Mouse (Mus musculus) frontal cortex, adult (tissue): Measurements from ENCODE around the gene 1700028P14Rik.

Source experiments
- ATAC-seq: cut with Nextera tagmentation; 2 replicates; pipeline ENCODE4 v1.9.2; 2017; ENCODE audit warnings: mild to moderate bottlenecking, moderate library complexity, mixed read lengths; ENCODE audit not compliant: low TSS enrichment

The 1700028P14Rik gene

GRCm38 (mm10) chr19:23607951-23608350, 44.7 kb downstream of the 1700028P14Rik start:
- ATAC-seq: peak; percentile 59

- ATAC-seq: peak; percentile 96
These were observed 57.7 kb downstream of the 1700028P14Rik start for GRCm38 (mm10) chr19:23594950-23595349.

GRCm38 (mm10) chr19:23578606-23579355, 73.8 kb downstream of the 1700028P14Rik start:
- peak; percentile 66 for ATAC-seq

GRCm38 (mm10) chr19:23576685-23577084, 75.9 kb downstream of the 1700028P14Rik start:
- peak; percentile 64; the same call in 1 of the 2 replicates for ATAC-seq

GRCm38 (mm10) chr19:23563693-23564092, 88.9 kb downstream of the 1700028P14Rik start:
- ATAC-seq: peak; percentile 89

- ATAC-seq: no peak
These were observed 90.0 kb downstream of the 1700028P14Rik start for GRCm38 (mm10) chr19:23562588-23562987.

GRCm38 (mm10) chr19:23562061-23562460, 90.6 kb downstream of the 1700028P14Rik start:
- no peak for ATAC-seq

GRCm38 (mm10) chr19:23553450-23553849, 99.2 kb downstream of the 1700028P14Rik start:
- no peak for ATAC-seq

GRCm38 (mm10) chr19:23545604-23546003, 107.0 kb downstream of the 1700028P14Rik start:
- peak; percentile 89 for ATAC-seq

- ATAC-seq: no peak
These were observed 109.2 kb downstream of the 1700028P14Rik start for GRCm38 (mm10) chr19:23543244-23544004.

GRCm38 (mm10) chr19:23542759-23543158, 109.9 kb downstream of the 1700028P14Rik start:
- ATAC-seq: no peak

GRCm38 (mm10) chr19:23535700-23536099, 116.9 kb downstream of the 1700028P14Rik start:
- ATAC-seq: no peak

GRCm38 (mm10) chr19:23531899-23532298, 120.7 kb downstream of the 1700028P14Rik start:
- ATAC-seq: peak; percentile 47; the same call in 1 of the 2 replicates

- ATAC-seq: peak; percentile 67
These were observed 128.9 kb downstream of the 1700028P14Rik start for GRCm38 (mm10) chr19:23523711-23524110.

- 0 out of 2 replicates have a peak, but pooled peaks have one; percentile 24 for ATAC-seq
These were observed 130.8 kb downstream of the 1700028P14Rik start for GRCm38 (mm10) chr19:23521831-23522230.

GRCm38 (mm10) chr19:23521071-23521470, 131.5 kb downstream of the 1700028P14Rik start:
- ATAC-seq: no peak

- ATAC-seq: peak; percentile 71
These were observed 132.0 kb downstream of the 1700028P14Rik start for GRCm38 (mm10) chr19:23520629-23521028.

- peak; percentile 70 for ATAC-seq
These were observed 134.1 kb downstream of the 1700028P14Rik start for GRCm38 (mm10) chr19:23518477-23518876.

- no peak for ATAC-seq
These were observed 141.3 kb downstream of the 1700028P14Rik start for GRCm38 (mm10) chr19:23511303-23511702.
